Mouse (Mus musculus) spleen, adult 2 months (tissue): Measurements from ENCODE around the gene Pip5k1c.

Source experiments
- CTCF ChIP-seq: fragments of 200-500 bp; IDR thresholded peaks from 2 replicates; pipeline ENCODE4 v1.5.1; 2011; ENCODE audit warnings: mild to moderate bottlenecking, inconsistent platforms; ENCODE audit not compliant: insufficient read depth, insufficient read length, insufficient replicate concordance; ENCODE audit errors: extremely low read depth
- POLR2A ChIP-seq: fragments of 200-500 bp; IDR thresholded peaks from 2 replicates; pipeline ENCODE4 v1.6.1; 2011; ENCODE audit warnings: low read depth, low read length, inconsistent platforms

DNA sequence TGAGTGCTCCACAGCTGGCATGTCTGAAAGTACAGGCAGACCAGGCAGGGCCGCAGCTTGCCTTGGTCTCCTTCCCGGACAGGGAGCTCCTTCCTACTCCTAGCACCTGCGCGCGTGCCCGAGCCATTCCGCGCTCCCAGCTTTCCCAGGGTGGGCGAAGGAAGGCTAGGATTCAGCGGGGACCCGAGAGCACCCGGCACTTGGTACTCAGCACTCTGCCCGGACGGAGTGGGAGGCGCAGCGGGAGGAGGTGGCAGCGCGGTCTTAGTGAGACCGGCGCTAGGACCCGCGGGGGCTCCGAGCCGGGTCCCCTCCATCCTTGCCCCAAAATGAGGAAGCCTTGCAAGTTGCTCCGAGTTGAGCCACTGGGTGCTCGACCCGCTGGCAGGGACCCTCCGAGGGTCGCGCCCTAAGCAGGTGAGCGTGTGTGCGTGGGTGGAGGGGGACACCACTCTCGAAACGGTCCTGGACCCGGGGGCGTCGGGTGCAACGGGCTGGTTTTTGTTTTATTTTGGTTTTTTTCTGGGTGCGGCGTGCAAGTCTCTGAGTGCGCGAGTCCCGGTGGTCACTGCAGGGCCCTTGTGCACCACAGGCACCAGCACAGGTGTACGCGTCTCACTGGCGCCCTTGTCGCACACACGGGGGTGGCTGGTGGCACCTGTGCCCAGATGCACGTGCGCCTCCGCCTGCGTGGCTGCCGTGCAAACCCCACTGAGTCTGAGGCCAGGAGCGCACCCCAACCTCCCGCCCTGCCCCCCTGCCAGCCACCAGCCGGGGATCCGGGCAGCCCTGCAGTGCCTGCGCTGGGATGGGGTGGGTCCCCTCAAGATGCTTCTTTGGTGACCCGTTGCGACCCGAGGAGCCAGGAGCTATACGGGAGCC lies 35.4 kb upstream of the Pip5k1c start:
- TF ChIP-seq CTCF = no peak
- TF ChIP-seq POLR2A = no peak
